ENCODE assay signal across 8 mouse cellular contexts in genomic region chr7:114636102-114636501, GRCm38 (mm10). TPM values are rescaled to one million over a fixed set of nuclear protein-coding genes. Genes with fewer than 3 reads are reported as not detected.
DNase-seq lines count a peak whose midpoint lies in the region; ATAC-seq and TF ChIP-seq lines count a peak whose summit lies in the region.

Gene Calca, minus strand, starts transcription at chr7:114636357.

- no peak within 1 kb of the TSS for H3K27ac ChIP-seq in liver, adult 2 months (replicated peaks; ENCODE audit: insufficient read depth, low read depth, low read length)
- no peak within 1 kb of the TSS for H3K27ac ChIP-seq in brown adipose tissue, adult 24 weeks (replicated peaks; ENCODE audit: low read depth, low read length)
- no peak within 1 kb of the TSS for H3K27ac ChIP-seq in embryonic facial prominence, embryonic 13.5 days
- no peak within 1 kb of the TSS for H3K27ac ChIP-seq in intestine, postnatal 0 days (ENCODE audit: low read depth, low read length)

- H3K27me3 ChIP-seq in liver, adult 2 months (ENCODE audit: control insufficient read depth, insufficient read depth, low read length) = peaks cover 2% of the 10 kb centered on the region; the same call in 1 of the 2 replicates
- H3K27me3 ChIP-seq in embryonic facial prominence, embryonic 13.5 days = peaks cover 47% of the 10 kb centered on the region
- peaks cover 20% of the 10 kb centered on the region for H3K27me3 ChIP-seq in intestine, postnatal 0 days (replicated peaks; ENCODE audit: control insufficient read depth, insufficient read depth, low read length)

- TF ChIP-seq POLR2A in liver, adult 2 months (IDR thresholded peaks at IDR 0.05; ENCODE audit: extremely low read depth, insufficient read depth, low read length) = no peak

- no peaks in the 10 kb centered on the region for H3K9me3 ChIP-seq in embryonic facial prominence, embryonic 13.5 days
- H3K9me3 ChIP-seq in intestine, postnatal 0 days (ENCODE audit: control insufficient read depth) = no peaks in the 10 kb centered on the region

- no peak for ATAC-seq in embryonic facial prominence, embryonic 13.5 days (ENCODE audit: insufficient number of reproducible peaks, insufficient read depth, low FRiP score, low TSS enrichment, low read depth)
- no peak for ATAC-seq in intestine, postnatal 0 days

- H3K36me3 ChIP-seq in liver, adult 2 months (ENCODE audit: control insufficient read depth, insufficient read depth, low read length) = no peaks in the 10 kb centered on the region
- H3K36me3 ChIP-seq in embryonic facial prominence, embryonic 13.5 days = no peaks in the 10 kb centered on the region
- no peaks in the 10 kb centered on the region for H3K36me3 ChIP-seq in intestine, postnatal 0 days (ENCODE audit: control insufficient read depth, insufficient read depth)

- WGBS in liver, adult 2 months = 2% methylated on average over 12 of the region's 12 CpGs
- under 1% methylated on average over 12 of the region's 12 CpGs for WGBS in embryonic facial prominence, embryonic 13.5 days
- WGBS in intestine, postnatal 0 days = 3% methylated on average over 12 of the region's 12 CpGs

- TF ChIP-seq CTCF in liver, adult 2 months (IDR thresholded peaks at IDR 0.05; ENCODE audit: low read depth, low read length) = no peak
- no peak for TF ChIP-seq CTCF in intestine, postnatal 0 days (IDR thresholded peaks at IDR 0.05; ENCODE audit: low read depth)

- H3K9ac ChIP-seq in liver, adult 2 months (ENCODE audit: low read depth, low read length) = no peak within 1 kb of the TSS
- peak within 1 kb of the TSS; percentile 55 for H3K9ac ChIP-seq in embryonic facial prominence, embryonic 13.5 days
- no peak within 1 kb of the TSS for H3K9ac ChIP-seq in intestine, postnatal 0 days (ENCODE audit: low read depth, low read length)

- H3K4me2 ChIP-seq in embryonic facial prominence, embryonic 13.5 days = peak within 1 kb of the TSS; percentile 72
- peak within 1 kb of the TSS; percentile 65 for H3K4me2 ChIP-seq in intestine, postnatal 0 days (replicated peaks; ENCODE audit: low read depth)

- H3K4me1 ChIP-seq in liver, adult 2 months (ENCODE audit: control insufficient read depth, insufficient read depth, low read length) = peaks cover 7% of the 10 kb centered on the region; the same call in 1 of the 2 replicates
- H3K4me1 ChIP-seq in brown adipose tissue, adult 24 weeks (ENCODE audit: control insufficient read depth, insufficient read depth, insufficient read length, low read length) = no peaks in the 10 kb centered on the region
- H3K4me1 ChIP-seq in embryonic facial prominence, embryonic 13.5 days = peaks cover 8% of the 10 kb centered on the region; the same call in 1 of the 2 replicates
- H3K4me1 ChIP-seq in intestine, postnatal 0 days (replicated peaks; ENCODE audit: control insufficient read depth, insufficient read depth, low read length) = 0 out of 2 replicates have a peak, but pooled peaks cover 2% of the 10 kb centered on the region

- no peak within 1 kb of the TSS for H3K4me3 ChIP-seq in liver, adult 2 months (ENCODE audit: insufficient read depth, low read depth, low read length)
- H3K4me3 ChIP-seq in brown adipose tissue, adult 24 weeks (ENCODE audit: insufficient read depth, low read depth, low read length) = peak within 1 kb of the TSS; percentile 54
- H3K4me3 ChIP-seq in embryonic facial prominence, embryonic 13.5 days = peak within 1 kb of the TSS; percentile 42
- H3K4me3 ChIP-seq in intestine, postnatal 0 days (ENCODE audit: low read depth, low read length) = peak within 1 kb of the TSS; percentile 27

- H3K79me2 ChIP-seq in liver, adult 2 months (ENCODE audit: control insufficient read depth, insufficient read depth, low read length) = no peaks in the 10 kb centered on the region

- peak; percentile 1 for DNase-seq in liver, adult 2 months (ENCODE audit: extremely low read depth, low read depth, low spot score)
- DNase-seq in liver = no peak
- peak; percentile 4 to 23 for DNase-seq in lung, postnatal 4 days
- no peak for DNase-seq in layer of hippocampus, adult 9-10 months (ENCODE audit: low spot score)
- DNase-seq in spleen, postnatal 14 days (ENCODE audit: low spot score in 2 of 2) = no peak

RNA-seq across cellular contexts. Expression of gene Calca, which starts in this region (rescaled TPM):
- not detected in 2 replicates for total RNA-seq in liver, adult 2 months (2014; rRNA removed)
- not detected in 2 replicates for polyA plus RNA-seq in liver, adult 2 months (2012; rRNA removed)
- polyA plus RNA-seq in brown adipose tissue, adult 24 weeks (2012; ENCODE audit: insufficient read depth, insufficient read length, missing spikeins) = 1.8 TPM in 1 of 2 replicates, not detected in the other
- 7.7 and 10.0 TPM in 2 replicates for polyA plus RNA-seq in embryonic facial prominence, embryonic 13.5 days (2015; fragmentation: Nextera tagmentation; extraction: Ambion mirVana)
- 1.7 and 2.6 TPM in 2 replicates for polyA plus RNA-seq in intestine, postnatal 0 days (2015; fragmentation: Nextera tagmentation; extraction: Ambion mirVana)

Comparison
In these comparisons a context has a peak if more than half of its experiments do, and no peak if none do; other contexts are left out.
1. Peak in DNase-seq in liver, adult 2 months; RNA of the gene not detected or under 1 TPM.
2. DNase-seq: peak in lung, postnatal 4 days (2 of 2); none in liver (single experiment), layer of hippocampus, adult 9-10 months (single experiment) and spleen, postnatal 14 days (0 of 2).